Mouse (Mus musculus): ENCODE measurements around the gene Fgf11.

Gene Fgf11

DNA sequence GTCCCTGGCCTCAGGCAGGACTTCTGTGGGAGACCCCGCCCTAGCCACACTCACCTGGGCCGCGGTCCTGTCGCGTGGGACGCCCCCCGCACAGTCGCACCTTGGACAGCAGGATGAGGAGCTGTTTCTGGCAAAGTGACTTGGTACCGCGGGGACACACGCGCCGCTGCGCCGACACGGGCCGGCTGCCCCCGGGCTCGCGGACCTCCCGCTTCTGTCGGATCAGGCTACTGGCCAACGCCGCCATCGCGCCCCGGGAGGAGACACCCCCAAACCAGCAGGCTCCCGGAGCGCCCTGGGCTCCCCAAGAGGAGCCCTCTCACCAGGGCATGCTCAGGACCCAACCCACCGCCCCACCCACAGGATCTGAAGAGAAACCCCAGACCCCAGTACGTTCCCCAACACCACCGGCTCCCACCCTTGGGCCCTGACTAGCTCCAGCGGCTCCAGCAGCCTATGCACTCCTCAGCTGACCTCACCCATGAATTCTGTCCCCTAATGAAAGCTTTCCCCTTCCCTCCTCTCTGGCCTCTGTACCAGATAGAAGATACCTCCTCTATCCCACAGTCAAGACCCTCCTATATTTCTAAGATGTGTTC, at the start of gene Fgf11:
Gene Fgf11, minus strand, starts transcription at position 479 of the 599 bp plus-strand sequence.
- in situ Hi-C loops (cut with MboI, MseI): loop anchor here in 1 of 2 experiments (5.0 kb wide), 1 partner anchor 76 kb away; the partner anchor contains the start of gene Tmem95

- in situ Hi-C loops (cut with MboI, MseI): no loop called here
These were observed 49.1 kb upstream of the Fgf11 start for GRCm38 (mm10) chr11:69850754-69851153.

DNA sequence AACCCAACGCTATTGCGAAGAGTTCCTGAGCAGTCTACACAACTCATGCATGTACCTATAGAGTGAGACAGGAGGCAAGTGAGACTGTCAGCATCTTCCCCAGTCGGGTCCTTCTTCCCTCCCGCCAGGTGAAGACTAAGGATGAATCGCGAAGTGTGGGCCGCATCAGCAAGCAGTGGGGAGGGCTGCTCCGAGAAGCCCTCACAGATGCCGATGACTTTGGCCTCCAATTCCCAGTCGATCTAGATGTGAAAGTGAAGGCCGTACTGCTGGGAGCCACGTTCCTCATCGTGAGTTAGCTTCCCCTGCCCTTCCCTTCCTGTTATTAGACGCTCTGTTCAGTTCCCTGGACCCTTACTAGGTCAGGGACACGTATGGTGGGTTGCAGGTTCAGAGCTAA, 48.2 kb upstream of the Fgf11 start:
- in situ Hi-C loops (cut with MboI, MseI): no loop called here

DNA sequence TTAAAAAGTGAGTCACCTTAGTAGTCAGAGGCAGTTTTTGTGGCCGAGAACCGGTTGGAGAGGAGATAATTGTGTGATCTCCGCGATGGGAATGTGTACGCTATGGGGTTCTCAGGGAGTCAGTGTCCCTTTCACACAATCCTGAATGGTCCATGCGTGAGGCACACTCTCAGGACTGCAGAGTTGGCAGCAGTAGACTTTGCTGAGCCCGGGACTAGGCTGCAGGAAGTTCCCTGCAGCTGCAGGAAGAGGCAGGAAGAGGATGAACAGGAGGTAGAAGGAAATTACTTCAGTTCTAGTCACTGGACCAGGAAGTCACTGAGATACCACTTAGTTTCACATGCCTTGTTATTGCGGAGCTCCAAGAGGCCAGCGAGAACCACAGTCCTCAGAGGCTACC, 47.5 kb upstream of the Fgf11 start:
- in situ Hi-C loops (cut with MboI, MseI): no loop called here

DNA sequence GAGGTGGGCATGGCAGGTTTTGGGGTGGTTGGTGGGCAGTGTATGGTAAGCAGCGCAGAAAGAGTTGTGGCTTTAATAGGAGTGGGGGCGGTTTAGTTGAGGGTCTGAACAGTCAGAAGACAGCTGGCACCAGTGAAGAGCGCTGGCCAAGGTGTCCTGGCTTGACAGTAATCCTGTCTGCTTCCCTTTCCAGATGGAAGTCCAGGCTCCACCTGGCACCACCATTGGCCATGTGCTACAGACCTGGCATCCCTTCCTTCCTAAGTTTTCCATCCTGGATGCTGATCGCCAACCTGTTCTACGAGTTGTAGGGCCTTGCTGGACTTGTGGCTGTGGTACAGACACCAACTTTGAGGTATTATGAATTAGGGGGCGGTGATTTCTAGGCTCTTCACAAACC, 46.4 kb upstream of the Fgf11 start:
- in situ Hi-C loops (cut with MboI, MseI): no loop called here

DNA sequence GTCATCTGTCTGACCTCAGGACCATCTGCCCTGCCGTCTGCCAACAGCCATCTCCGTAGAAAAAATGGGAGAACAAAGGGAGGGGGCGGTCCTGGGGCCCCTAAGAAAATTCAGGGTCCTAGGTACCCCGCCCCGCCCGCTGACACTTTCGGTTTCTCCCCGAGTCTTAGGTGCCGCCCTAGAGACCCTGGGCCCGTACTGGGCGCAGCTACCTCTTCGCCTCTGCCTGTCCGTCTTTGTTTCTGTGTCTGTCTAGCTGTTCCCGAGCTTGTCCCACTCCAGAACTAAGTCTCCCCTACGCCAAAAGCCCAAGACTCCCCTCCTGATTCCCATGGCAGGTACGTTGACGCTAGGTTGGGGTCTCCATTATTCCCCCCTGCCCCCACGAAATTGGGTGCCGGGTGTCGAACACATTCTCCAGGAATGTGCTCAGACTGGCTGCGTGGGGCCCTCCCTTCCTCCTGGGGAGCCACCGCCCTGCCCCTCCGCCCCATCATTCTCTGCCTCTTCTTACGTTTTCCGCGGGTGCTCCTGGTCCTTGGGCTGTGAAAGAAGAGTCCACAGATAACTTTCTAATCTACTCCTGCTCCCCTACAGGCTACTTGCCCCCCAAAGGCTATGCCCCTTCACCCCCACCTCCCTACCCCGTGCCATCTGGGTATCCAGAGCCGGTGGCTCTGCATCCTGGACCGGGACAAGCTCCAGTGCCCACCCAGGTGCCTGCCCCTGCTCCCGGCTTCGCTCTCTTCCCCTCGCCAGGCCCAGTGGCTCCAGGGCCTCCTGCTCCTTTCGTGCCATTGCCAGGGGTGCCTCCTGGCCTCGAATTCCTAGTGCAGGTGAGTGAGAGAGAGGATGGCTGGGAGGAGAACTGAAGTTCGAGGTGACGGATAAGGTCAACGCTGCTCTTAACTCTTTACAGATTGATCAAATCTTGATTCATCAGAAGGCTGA, 45.4 kb upstream of the Fgf11 start:
- in situ Hi-C loops (cut with MboI, MseI): no loop called here

DNA sequence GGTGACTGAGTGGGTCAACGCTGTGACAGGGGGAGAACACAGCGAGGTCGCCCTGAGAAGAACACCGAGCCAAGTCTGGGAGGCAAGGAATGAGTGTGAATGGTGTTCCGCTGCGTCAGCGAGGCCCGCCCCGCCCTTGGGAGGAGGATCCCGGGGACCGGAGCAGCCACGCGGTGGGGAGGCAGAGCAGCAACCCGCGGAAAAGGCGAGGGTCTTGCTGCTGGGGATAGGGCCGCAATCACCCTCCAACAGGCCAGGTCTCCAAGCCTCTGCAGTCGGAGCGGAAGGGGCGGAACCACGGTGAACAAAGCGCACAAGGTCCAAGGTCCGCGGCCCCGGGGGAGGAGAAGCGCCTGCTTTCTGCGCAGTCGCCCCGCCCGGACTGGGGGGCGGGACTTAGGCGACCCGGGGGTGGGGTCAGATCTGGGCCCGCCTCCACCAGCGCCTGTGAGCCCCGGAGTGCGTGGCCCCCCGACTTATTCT, 44.6 kb upstream of the Fgf11 start, which contains the start of gene Plscr3:
Gene Plscr3, plus strand, starts transcription at position 179 of the 483 bp plus-strand sequence.
- in situ Hi-C loops (cut with MboI, MseI): no loop called here

DNA sequence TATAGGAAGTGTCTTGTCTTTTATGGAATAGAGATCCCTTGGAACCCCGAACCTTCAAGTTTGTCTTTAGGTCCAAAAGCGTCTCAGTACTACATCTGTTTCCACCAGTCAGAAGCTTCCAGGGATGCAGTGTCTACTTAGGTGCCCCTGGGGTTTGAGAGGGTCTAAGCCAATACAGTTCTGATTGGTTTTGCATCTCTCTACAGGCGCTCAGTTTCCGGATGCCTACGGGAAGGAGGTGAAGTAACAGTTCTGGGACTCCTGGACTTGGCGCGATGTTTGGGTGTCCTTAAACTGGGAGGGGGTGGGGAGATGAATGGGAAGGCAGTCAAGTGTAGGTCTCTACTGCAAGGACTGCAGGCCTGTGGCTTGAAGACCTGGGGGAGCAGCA, 37.1 kb upstream of the Fgf11 start:
- in situ Hi-C loops (cut with MboI, MseI): loop anchor here in 1 of 2 experiments (5.0 kb wide), 1 partner anchor 81 kb away; the partner anchor contains the start of gene Polr2a

GRCm38 (mm10) chr11:69837952-69838713, 36.5 kb upstream of the Fgf11 start, which contains the start of gene Tmem256:
Tmem256 (plus strand) TSS chr11:69838514.
- in situ Hi-C loops (cut with MboI, MseI): loop anchor here in 1 of 2 experiments (5.0 kb wide), 1 partner anchor 81 kb away; the partner anchor contains the start of gene Polr2a

DNA sequence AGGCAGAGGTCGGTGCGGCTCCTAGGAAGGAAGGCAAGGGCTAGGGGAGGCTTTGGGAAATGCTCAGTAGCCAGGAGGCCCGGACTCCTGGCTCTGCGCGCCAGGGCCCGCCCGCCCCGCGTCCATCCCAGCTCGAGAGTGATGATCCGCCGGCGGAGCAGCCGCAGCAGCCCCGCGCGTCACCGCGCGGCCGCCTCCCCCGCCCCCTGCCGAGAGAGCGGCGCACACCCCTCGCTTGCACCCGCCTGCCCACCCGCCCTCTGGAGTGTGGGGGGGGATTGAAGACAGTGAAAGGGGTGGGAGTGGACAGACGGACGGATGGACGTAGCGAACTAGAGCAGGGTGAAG, 35.9 kb upstream of the Fgf11 start, which contains the start of gene Nlgn2:
Gene Nlgn2, minus strand, starts transcription at position 181 of the 348 bp plus-strand sequence.
- in situ Hi-C loops (cut with MboI, MseI): loop anchor here in 1 of 2 experiments (5.0 kb wide), 1 partner anchor 80 kb away; the partner anchor contains the start of gene Polr2a

GRCm38 (mm10) chr11:69836703-69837576, 35.3 kb upstream of the Fgf11 start:
- in situ Hi-C loops (cut with MboI, MseI): loop anchor here in 1 of 2 experiments (5.0 kb wide), 1 partner anchor 80 kb away; the partner anchor contains the start of gene Polr2a

GRCm38 (mm10) chr11:69835966-69836335, 34.3 kb upstream of the Fgf11 start:
- in situ Hi-C loops (cut with MboI, MseI): loop anchor here in 1 of 2 experiments (5.0 kb wide), 1 partner anchor 79 kb away; the partner anchor contains the start of gene Polr2a

DNA sequence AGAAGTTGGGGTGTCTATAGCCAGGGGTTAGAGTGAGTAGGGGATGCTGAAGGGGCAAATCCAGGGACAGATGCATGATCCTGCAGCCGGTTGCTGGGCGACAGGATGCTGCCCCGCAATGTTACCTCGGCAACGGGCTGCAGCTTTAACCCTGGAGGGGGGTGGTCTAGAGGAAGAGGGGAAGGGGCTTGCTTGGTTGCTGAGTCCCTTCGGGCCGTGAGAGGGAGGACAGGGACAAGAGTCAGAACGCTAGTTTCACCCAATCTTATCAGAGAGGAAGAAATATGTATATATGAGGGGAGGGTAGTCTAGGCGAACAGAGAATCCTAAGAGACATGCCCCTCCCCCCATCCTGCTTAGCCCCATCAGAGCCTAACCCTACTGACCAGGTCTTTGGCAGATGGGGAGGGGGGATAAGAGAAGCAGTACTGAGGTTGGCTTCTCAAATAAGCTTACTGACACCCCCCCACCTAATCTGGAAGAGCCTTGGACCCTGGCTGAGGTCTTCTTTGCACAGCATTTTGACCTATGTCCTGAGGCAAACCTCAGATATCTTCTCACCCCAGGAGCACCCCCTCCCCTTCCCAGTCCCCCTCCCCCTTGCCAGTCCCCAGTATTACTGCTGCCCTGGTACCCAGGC, 33.8 kb upstream of the Fgf11 start:
- in situ Hi-C loops (cut with MboI, MseI): loop anchor here in 1 of 2 experiments (5.0 kb wide), 1 partner anchor 78 kb away; the partner anchor contains the start of gene Polr2a

DNA sequence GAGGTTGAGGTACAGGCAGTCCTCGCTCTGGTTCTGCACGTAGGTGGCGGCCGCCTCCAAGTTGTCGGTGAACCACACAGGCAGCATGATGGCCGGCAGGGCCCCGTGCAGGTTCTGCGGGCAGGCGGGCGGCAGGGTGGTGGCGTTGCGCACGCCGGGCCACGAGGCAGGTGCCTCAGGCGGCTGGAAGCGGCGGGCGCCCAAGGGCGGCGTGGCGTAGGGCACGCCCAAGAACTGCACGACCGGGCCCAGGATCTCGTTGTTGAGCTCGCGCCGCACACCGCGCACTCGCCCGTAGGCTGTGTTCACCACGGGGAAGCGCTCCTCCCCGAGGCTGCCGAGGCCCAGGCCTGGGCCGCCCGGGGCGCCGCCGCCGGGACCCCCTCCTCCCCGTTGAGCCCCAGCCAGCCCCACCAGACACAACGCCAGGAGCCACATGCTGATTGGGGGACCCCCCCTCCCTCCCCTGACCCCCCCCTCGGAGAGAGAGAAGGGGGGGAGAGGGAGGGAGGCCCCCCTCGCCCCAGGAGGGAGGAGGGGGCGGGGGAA, 32.4 kb upstream of the Fgf11 start:
- in situ Hi-C loops (cut with MboI, MseI): no loop called here

- in situ Hi-C loops (cut with MboI, MseI): no loop called here
These were observed 31.9 kb upstream of the Fgf11 start for GRCm38 (mm10) chr11:69833554-69833953.

- in situ Hi-C loops (cut with MboI, MseI): no loop called here
These were observed 27.2 kb upstream of the Fgf11 start for GRCm38 (mm10) chr11:69828832-69829231.

GRCm38 (mm10) chr11:69823456-69823855, 21.8 kb upstream of the Fgf11 start:
- in situ Hi-C loops (cut with MboI, MseI): no loop called here

GRCm38 (mm10) chr11:69822080-69822479, 20.4 kb upstream of the Fgf11 start, which contains the start of gene Spem1:
Spem1 (minus strand) TSS chr11:69822180.
- in situ Hi-C loops (cut with MboI, MseI): no loop called here

- in situ Hi-C loops (cut with MboI, MseI): no loop called here
These were observed 17.2 kb upstream of the Fgf11 start for GRCm38 (mm10) chr11:69818871-69819270.
